Mouse (Mus musculus) erythroblast, adult 5-6 weeks (primary cell): ENCODE results near the gene Ranbp2. TPM values are rescaled to one million over a fixed set of nuclear protein-coding genes. Genes with fewer than 3 reads are reported as not detected.
A peak's percentile ranks its signal among the peaks of the same experiment; 100 is the strongest.

ENCODE experiments used
- ATAC-seq: replicated peaks from 2 replicates; pipeline ENCODE4 v1.8.0; 2016; ENCODE audit warnings: moderate number of reproducible peaks, mild to moderate bottlenecking, moderate TSS enrichment, inconsistent platforms; ENCODE audit not compliant: poor library complexity, low FRiP score, severe bottlenecking
- total RNA-seq, 2 experiments: library from RNA; stranded (forward) in 1 of 2; stranded (reverse) in 1 of 2; fragments of 150-400 nt in 1 of 2; fragments of 200-764, 138-1000 nt in 1 of 2; gene quantifications; 2 replicates each; pipeline versions ENCODE4 v1.2.3 to v1.2.4; 2015 to 2017; ENCODE audit warnings: low replicate concordance in 2 of 2

Gene Ranbp2
- total RNA-seq (2015; ENCODE audit: low replicate concordance) (108 and 114 TPM in 2 replicates), total RNA-seq (2017; ENCODE audit: low replicate concordance) (164 and 178 TPM in 2 replicates)

GRCm38 (mm10) chr10:58446384-58447279 is at the start of gene Ranbp2:
TSS of gene Ranbp2 (plus strand) at chr10:58446920.
- ATAC-seq: peak; percentile 92

DNA sequence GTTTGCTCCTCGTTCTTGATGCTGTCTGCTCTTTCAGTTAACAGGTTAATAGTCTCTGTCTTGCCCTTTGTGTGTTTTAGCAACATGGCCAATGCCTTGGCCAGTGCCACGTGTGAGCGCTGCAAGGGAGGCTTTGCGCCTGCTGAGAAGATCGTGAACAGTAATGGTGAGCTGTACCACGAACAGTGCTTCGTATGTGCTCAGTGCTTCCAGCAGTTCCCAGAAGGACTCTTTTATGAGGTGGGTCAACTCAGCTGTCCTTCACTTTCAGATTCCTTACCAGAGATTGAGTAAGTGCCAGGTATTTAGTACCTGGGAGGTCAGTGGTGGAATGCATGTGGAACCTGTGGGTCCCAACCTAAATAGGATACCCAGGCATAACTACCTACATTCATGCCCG is 47.8 kb upstream of the Ranbp2 start:
- no peak for ATAC-seq

- ATAC-seq: no peak
Measured at GRCm38 (mm10) chr10:58401838-58402237, 44.9 kb upstream of the Ranbp2 start.

DNA sequence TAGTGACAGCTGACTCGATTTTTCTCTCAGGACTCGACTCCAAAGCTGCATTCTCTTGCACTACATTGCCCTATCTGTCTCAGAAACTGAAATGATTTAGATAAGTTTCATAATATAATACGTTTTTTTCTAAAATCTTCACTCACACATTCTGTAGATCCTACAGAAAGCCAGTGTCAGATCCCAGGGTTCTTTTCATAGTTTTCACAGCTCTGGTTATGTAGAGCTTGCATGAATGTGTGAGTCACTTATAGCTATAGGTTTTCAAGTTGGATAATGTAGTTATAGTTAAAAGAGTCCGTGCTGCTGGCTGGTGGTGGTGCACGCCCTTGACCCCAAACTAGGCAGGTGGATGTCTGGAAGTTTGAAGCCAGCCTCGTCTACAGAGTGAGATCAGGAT is 42.1 kb upstream of the Ranbp2 start:
- no peak for ATAC-seq

DNA sequence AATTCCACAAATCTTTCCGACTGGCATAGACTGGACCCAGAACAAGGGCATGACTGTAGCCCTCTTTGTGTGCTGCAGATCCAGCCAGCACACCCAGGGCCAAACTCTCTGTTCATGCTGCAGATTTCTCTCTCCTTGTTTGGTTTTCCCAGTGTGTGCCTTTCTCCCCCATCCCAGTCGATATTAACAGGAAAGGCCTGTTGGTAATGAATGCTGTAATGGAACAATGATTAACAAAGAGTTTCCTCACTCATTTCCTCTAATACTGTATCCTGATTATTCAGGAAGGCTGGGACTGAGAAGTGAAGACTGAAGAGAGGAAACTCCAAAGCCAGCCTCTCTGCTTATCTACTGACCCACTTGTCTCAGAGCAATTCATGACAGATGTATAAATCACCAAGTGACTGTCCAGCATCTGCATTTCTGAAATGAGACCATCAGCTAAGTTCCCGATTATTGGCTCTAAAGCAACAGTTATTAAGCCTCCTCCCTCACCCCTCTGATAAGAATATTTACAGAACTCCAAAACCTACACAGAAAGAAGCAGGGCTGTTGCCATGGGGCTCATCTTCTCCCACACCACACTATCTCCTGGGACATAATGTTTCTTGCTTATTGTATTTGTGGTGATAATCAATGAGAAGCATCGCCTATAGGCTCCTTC is 41.3 kb upstream of the Ranbp2 start:
- no peak for ATAC-seq

GRCm38 (mm10) chr10:58405949-58406305 is 40.8 kb upstream of the Ranbp2 start:
- ATAC-seq: no peak

DNA sequence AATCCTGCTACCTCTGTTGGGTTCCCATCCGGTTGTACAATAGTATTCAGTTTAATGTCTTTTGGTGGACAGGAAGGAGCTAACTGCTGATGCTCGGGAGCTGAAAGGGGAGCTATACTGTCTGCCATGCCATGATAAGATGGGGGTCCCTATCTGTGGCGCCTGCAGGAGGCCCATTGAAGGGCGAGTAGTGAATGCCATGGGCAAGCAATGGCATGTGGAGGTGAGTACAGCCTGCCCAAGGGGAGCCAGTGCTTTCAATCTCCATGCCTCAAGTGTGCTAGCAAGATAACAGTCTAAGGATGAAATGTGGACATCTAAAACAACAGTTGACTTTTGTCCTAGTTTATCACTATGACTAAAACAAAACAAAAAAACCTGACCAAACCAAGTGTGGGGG is 34.4 kb upstream of the Ranbp2 start:
- peak; percentile 70 for ATAC-seq

- peak; percentile 38; the same call in 1 of the 2 replicates for ATAC-seq
Measured at GRCm38 (mm10) chr10:58412852-58413251, 33.9 kb upstream of the Ranbp2 start.

GRCm38 (mm10) chr10:58416702-58417101 is 30.0 kb upstream of the Ranbp2 start:
- ATAC-seq: no peak

DNA sequence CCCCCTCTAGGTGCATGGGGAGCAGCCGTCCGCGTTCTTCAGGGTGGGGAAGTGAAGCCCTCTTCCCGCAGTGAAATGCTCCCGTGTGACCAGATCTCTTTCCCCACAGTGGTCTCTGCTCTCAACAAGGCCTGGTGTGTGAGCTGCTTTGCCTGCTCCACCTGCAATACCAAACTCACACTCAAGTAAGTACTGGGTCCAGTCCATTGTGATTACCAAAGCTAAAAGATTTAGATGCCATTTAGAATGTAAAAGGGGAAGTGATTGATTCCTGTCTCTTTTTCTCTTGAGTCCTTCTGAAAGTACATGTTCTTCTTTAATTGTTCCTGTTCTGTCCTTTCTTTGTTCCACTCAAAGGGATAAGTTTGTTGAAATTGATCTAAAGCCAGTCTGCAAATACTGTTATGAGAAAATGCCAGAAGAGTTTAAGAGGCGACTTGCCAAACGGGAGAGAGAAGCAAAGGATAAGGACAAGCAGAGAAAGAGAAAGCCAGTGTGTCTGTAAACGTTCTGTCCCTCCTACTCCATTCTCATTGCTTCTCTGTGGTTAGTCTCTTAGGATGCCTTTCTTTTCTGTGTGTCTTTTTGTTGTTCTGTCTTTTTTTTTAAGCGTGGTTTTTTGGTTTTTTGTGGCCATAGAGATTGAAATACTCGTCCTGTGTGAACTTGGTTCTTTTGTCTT is 28.3 kb upstream of the Ranbp2 start:
- ATAC-seq: no peak

- no peak for ATAC-seq
Measured at GRCm38 (mm10) chr10:58427930-58428329, 18.8 kb upstream of the Ranbp2 start.

GRCm38 (mm10) chr10:58445850-58446249 is 870 bp upstream of the Ranbp2 start:
- ATAC-seq: peak; percentile 10; the same call in 1 of the 2 replicates

- peak; percentile 29 for ATAC-seq
Measured at GRCm38 (mm10) chr10:58447280-58447781, 611 bp downstream of the Ranbp2 start.

DNA sequence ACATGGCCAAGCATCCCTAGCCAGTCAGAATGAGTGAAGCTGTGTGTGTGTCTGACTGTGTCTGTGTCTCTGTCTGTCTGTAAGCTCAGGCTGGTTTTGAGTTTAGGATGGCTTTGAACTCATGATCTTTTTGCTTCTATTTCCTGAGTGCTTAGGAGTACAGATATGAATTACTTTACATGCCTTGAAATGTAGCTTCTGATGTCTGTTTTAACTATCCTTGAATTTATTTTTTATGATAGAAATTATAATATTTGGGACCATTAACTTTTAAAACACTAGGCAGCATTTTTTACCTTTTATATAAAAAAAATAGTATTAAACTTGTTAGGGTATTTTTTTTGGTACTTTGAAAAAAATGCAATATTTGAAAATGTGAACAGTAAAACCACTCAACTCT is 4.9 kb downstream of the Ranbp2 start:
- no peak for ATAC-seq

DNA sequence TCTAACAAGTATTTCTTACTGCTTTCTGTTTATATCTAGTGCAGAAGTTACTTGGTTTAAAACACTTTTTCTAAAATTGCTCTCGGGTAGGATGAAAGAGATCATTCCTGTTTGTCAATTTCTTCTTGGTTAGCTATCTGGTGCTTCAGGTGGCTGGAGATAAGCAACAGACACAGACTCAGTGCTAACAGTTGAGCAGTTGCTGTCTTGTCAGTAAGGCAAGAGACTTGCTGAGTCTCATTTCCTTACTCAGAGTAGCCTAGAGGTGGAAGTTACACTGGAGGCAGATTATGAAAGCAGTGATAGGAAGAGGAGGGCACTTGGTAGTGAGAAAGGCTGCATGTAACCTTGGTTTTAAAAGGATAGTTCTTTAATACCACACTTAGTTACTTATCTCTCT is 5.5 kb downstream of the Ranbp2 start:
- ATAC-seq: peak; percentile 75

GRCm38 (mm10) chr10:58459896-58460295 is 13.2 kb downstream of the Ranbp2 start:
- ATAC-seq: no peak

GRCm38 (mm10) chr10:58477086-58477755 is 30.5 kb downstream of the Ranbp2 start:
- no peak for ATAC-seq

GRCm38 (mm10) chr10:58478071-58478578 is 31.4 kb downstream of the Ranbp2 start:
- no peak for ATAC-seq

DNA sequence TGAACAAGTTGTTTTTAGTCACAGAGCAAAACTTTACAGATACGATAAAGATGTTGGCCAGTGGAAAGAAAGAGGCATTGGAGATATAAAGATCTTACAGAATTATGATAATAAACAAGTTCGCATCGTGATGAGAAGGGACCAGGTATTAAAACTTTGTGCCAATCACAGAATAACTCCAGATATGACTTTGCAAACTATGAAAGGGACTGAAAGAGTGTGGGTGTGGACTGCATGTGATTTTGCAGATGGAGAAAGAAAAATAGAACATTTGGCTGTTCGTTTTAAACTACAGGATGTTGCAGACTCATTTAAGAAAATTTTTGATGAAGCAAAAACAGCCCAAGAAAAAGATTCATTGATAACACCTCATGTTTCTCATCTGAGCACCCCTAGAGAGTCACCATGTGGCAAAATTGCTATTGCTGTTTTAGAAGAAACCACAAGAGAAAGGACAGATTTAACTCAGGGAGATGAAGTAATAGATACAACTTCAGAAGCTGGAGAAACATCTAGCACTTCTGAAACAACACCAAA is 33.3 kb downstream of the Ranbp2 start:
- ATAC-seq: no peak
